Mouse (Mus musculus): Measurements from ENCODE around the gene B830017H08Rik. TPM values are rescaled to one million over a fixed set of nuclear protein-coding genes. Genes with fewer than 3 reads are reported as not detected.

B830017H08Rik gene
- polyA plus RNA-seq, 1 experiment from 2014 or later, result 0.27 TPM

DNA sequence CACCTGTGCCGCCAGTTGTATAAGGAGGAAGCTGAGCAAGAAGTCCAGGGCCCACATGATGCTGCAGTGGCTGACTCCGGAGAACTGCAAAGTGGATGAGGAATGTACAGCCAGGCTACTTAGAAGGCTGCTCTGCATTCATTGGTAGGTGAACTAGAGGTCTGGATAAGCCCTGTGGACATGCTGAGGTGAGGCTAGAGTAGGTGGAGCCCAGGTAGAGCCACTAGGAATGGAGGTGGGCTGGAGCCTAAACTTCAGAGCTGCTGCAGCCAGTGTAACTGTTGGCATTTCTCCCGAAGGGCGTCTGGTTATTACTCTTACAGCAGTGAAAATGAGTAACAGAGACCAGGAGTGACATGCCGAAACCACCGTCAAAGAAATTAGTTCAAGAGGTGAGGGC lies 5.1 kb downstream of the B830017H08Rik start, which contains the start of gene Car15:
Car15 (minus strand) TSS at position 314 of the 400 bp plus-strand sequence.
- WGBS, result 87% methylated on average over 6 of the region's 6 CpGs
- Histone ChIP-seq H3K4me1 (peaks cover 11% of the 10 kb centered on the region), H3K4me2 (no peak within 1 kb of the TSS), H3K4me3 (no peak within 1 kb of the TSS), H3K27me3 (peaks cover 47% of the 10 kb centered on the region), H3K36me3 (ENCODE audit: poor library complexity, severe bottlenecking) (peaks cover 39% of the 10 kb centered on the region), H3K9ac (no peak within 1 kb of the TSS), H3K9me3 (replicated peaks) (no peaks in the 10 kb centered on the region), H3K27ac (no peak within 1 kb of the TSS)
- no peak for ATAC-seq

DNA sequence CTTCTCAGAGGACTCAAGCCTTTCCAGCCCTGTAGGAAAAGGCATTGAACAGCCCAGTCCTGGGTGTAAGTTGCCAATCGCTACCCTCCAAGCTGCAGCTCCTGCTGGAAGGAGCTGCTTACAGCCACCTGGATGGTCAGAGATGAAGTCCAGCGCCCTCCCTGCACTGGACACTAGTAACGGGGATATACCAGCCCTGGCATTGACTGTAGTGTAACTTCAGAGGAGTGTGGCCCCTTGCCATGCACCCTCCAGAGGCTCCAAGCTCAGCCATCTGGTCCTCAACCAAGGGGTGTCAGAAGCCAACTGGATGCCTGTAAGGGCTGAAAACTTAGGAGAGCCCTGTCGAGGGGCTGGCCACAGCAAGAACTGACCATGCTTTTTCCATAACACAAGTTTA lies 7.1 kb downstream of the B830017H08Rik start:
- WGBS, result 89% methylated on average over 4 of the region's 4 CpGs
- Histone ChIP-seq H3K4me1 (no peaks in the 10 kb centered on the region), H3K27me3 (peaks cover 27% of the 10 kb centered on the region), H3K9me3 (replicated peaks) (no peaks in the 10 kb centered on the region), H3K9ac (no peak overlapping the region), H3K36me3 (ENCODE audit: poor library complexity, severe bottlenecking) (peaks cover 58% of the 10 kb centered on the region), H3K4me2 (no peak overlapping the region), H3K27ac (no peak overlapping the region), H3K4me3 (no peak overlapping the region)
- no peak for ATAC-seq

DNA sequence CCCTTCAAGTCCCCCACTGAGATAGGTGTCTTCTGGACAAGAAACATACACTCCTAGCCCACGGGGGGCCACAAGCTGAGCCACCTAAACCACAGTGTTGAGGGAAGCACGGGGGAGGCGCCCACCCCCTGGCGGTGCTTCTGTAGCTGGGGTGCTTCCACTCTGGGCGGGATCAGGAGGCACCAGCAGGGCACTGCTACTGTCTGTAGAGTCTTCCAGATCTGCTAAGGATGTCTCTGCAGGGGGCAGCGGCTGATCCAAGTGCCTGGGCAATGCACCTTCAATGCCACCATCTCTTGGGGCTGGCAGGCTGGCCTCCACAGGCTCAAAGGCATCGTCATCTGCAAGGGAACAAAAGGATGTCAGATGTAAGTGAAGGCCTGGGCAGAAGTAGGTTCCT lies 9.5 kb downstream of the B830017H08Rik start:
- H3K4me1 ChIP-seq, result no peaks in the 10 kb centered on the region
- peaks cover 83% of the 10 kb centered on the region for H3K36me3 ChIP-seq (ENCODE audit: poor library complexity, severe bottlenecking)
- H3K27ac ChIP-seq, result no peak overlapping the region
- peaks cover 3% of the 10 kb centered on the region for H3K27me3 ChIP-seq
- H3K9ac ChIP-seq, result no peak overlapping the region
- ATAC-seq, result no peak
- H3K9me3 ChIP-seq (replicated peaks), result no peaks in the 10 kb centered on the region
- WGBS, result 94% methylated on average over 7 of the region's 7 CpGs
- no peak overlapping the region for H3K4me3 ChIP-seq
- H3K4me2 ChIP-seq, result no peak overlapping the region

DNA sequence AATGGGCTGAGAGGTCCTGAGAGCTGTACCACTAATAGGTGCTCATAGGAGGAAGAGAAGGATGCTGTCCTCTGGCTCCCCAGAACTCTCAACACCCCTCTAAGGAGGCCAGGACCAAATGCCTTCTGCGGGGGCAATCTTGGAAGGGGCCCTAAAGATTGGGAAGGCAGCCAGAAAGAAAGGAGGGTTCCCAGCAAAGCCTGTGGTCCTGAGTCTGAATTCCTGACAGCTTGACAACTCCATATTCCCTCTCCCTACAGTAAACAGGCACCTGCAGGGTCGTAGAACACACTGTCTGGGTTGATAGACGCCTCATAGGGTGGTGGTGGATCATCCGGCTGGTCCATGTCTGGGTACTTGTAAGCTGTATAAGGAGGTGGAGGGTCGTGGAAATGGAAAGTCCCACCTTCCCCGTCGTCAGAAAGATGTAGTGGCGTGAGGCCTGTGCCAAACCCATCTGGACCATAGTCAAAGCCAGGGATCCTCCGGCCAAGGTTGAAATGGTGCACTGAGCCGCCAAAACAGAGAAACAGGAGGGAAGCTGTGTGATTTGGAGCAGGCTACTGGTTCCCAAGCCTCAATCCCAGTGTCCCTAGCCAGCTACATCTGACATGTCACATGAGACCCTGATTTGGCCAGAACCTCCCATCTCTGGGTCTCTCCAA lies 10.9 kb downstream of the B830017H08Rik start:
- H3K9ac ChIP-seq, result no peak overlapping the region
- H3K9me3 ChIP-seq (replicated peaks), result no peaks in the 10 kb centered on the region
- H3K4me1 ChIP-seq, result no peaks in the 10 kb centered on the region
- 90% methylated on average over 10 of the region's 10 CpGs for WGBS
- H3K27me3 ChIP-seq, result no peaks in the 10 kb centered on the region
- H3K4me3 ChIP-seq, result no peak overlapping the region
- H3K27ac ChIP-seq, result no peak overlapping the region
- peaks cover 90% of the 10 kb centered on the region for H3K36me3 ChIP-seq (ENCODE audit: poor library complexity, severe bottlenecking)
- ATAC-seq, result no peak
- no peak overlapping the region for H3K4me2 ChIP-seq

DNA sequence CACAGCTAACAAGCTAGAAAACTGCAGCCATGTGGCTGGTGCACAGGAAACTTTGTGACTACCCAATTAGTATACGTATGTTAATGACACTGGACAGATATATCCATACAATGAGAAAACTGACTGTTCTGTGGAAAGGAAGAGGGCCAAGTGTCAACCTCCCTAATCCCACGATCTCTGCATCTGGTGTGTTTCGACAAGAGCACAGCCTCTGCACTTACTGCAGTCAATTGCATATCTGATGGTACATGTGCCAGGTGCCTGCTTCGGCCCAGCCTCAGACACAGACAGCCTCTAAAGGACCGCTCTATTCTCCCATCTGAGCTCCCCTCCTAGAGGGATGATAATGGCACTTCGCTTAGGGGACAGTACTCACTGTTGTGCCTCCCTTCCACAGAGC lies 15.5 kb downstream of the B830017H08Rik start:
- Histone ChIP-seq H3K36me3 (ENCODE audit: poor library complexity, severe bottlenecking) (peaks cover 93% of the 10 kb centered on the region), H3K27me3 (no peaks in the 10 kb centered on the region)
- ATAC-seq, result no peak

DNA sequence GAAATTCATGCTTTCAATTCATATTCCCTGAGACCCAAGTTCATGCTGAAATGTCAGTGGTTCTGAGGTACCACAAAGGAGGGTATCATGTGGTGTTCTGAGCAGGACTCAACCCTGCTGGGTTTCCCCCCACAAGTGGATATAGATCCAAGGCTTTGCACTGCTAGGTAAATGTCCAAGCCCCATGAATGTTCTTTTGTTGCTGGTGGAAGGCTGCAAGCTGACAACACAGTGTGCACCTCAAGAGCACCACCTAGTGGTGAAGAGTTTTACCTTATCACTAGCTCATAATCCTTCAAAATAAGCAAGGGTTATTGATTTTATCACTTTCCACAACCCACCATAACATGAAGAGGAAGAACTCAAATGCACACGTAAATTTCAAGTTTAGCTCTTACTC lies 16.0 kb downstream of the B830017H08Rik start:
- peaks cover 92% of the 10 kb centered on the region for H3K36me3 ChIP-seq (ENCODE audit: poor library complexity, severe bottlenecking)
- no peak overlapping the region for H3K4me3 ChIP-seq
- H3K9ac ChIP-seq, result 0 out of 2 replicates have a peak overlapping the region, but pooled peaks have one; percentile 12
- H3K4me2 ChIP-seq, result no peak overlapping the region
- H3K27me3 ChIP-seq, result no peaks in the 10 kb centered on the region
- H3K27ac ChIP-seq, result peak overlapping the region; percentile 45
- H3K9me3 ChIP-seq (replicated peaks), result no peaks in the 10 kb centered on the region
- 20% methylated on average over 1 of the region's 1 CpGs for WGBS
- H3K4me1 ChIP-seq, result no peaks in the 10 kb centered on the region
- 0 out of 2 replicates have a peak, but pooled peaks have one; percentile 55 for ATAC-seq

More for the DNA sequence above, 15.5 kb downstream of the B830017H08Rik start:
- Histone ChIP-seq H3K4me2 (no peak overlapping the region), H3K9me3 (replicated peaks) (no peaks in the 10 kb centered on the region), H3K27ac (peak overlapping the region; percentile 45), H3K4me3 (no peak overlapping the region), H3K9ac (0 out of 2 replicates have a peak overlapping the region, but pooled peaks have one; percentile 12), H3K4me1 (no peaks in the 10 kb centered on the region)
- 98% methylated on average over 6 of the region's 6 CpGs for WGBS

DNA sequence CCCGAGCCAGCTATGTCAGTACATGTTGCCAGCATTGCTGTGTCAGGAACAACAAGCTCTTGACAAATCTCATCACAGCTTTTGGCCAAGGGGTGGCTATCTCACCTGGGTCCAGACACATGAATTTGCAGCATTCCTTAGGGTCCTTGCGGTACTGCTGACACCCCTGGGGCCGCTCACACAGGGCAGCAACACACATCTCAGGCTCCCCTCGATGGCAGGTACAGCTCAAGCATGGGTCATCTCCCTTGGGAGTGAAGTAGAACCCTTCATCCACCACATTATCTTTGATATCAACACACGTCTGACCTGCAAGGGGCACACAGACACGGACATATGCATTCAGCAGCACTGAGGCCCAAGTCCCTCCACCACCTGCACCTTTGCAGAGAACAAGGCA lies 16.6 kb downstream of the B830017H08Rik start:
- H3K27me3 ChIP-seq, result no peaks in the 10 kb centered on the region
- H3K27ac ChIP-seq, result no peak overlapping the region
- no peak overlapping the region for H3K9ac ChIP-seq
- no peaks in the 10 kb centered on the region for H3K9me3 ChIP-seq (replicated peaks)
- WGBS, result 91% methylated on average over 6 of the region's 6 CpGs
- no peak overlapping the region for H3K4me2 ChIP-seq
- peaks cover 92% of the 10 kb centered on the region for H3K36me3 ChIP-seq (ENCODE audit: poor library complexity, severe bottlenecking)
- ATAC-seq, result no peak
- no peak overlapping the region for H3K4me3 ChIP-seq
- no peaks in the 10 kb centered on the region for H3K4me1 ChIP-seq

DNA sequence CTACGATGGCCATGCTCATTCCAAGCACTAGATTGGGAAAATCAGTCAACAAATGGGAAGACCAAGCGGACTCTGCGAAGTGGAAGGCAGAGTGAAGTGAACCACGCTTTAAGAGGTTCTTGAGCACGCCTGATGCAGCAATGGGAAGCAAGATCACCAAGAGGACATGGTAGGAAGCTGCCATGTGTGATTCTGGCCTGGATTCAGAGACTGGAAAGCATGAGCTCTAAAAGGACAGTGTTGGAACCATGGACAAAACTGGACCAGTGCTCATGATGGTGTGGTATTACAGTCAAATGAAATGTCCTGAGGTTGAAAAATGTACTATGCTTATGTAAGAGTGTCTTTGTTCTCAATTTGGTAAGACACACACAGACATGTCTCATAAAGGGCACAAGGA lies 18.4 kb downstream of the B830017H08Rik start:
- Histone ChIP-seq H3K27ac (no peak overlapping the region), H3K9me3 (replicated peaks) (no peaks in the 10 kb centered on the region), H3K27me3 (no peaks in the 10 kb centered on the region), H3K4me3 (no peak overlapping the region), H3K4me1 (no peaks in the 10 kb centered on the region), H3K36me3 (ENCODE audit: poor library complexity, severe bottlenecking) (peaks cover 89% of the 10 kb centered on the region), H3K9ac (no peak overlapping the region), H3K4me2 (no peak overlapping the region)
- ATAC-seq, result no peak
- 97% methylated on average over 5 of the region's 5 CpGs for WGBS

DNA sequence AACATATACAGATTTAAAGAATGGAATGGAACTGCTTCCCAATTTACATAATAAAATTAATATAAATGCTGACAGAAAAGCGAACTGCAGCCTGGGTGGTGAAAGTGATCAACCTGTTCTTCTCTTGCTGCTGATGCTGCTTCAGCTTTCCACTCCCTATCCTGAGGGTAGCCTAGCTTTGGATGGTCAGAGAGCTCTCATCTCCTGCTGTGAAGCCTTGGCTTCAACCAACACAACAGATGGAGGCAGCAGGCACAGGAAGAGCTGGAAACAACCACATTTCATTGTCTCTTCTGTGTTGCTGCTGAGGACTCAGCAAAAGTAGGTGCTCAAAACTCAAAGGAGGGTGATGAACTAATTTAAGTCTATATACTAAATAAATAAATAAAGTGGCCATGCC lies 18.9 kb downstream of the B830017H08Rik start:
- no peaks in the 10 kb centered on the region for H3K27me3 ChIP-seq
- H3K9me3 ChIP-seq (replicated peaks), result no peaks in the 10 kb centered on the region
- no peak for ATAC-seq
- no peak overlapping the region for H3K4me3 ChIP-seq
- H3K36me3 ChIP-seq (ENCODE audit: poor library complexity, severe bottlenecking), result peaks cover 89% of the 10 kb centered on the region
- no peak overlapping the region for H3K9ac ChIP-seq
- no peak overlapping the region for H3K27ac ChIP-seq
- H3K4me1 ChIP-seq, result no peaks in the 10 kb centered on the region
- WGBS, result 95% methylated on average over 1 of the region's 1 CpGs
- H3K4me2 ChIP-seq, result no peak overlapping the region

DNA sequence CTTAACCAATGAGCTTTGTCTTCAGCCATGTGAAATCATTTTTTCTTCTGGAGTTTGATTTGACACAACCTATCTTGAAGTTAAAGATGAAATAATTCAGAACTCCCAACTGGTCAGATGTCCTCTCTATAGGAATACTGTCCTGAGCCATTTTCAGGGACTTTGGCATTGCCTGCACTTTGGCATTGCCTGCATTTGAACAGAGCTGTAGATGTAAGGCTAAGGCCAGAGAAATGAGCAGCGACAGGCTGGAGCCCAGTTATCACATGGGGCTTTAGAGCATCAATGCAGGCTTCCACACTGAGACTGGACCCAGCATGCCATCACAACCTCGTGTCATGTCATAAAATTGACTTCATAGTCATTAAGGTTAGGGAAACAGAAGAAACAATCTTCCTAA lies 20.3 kb downstream of the B830017H08Rik start:
- Histone ChIP-seq H3K9ac (no peak overlapping the region), H3K4me1 (no peaks in the 10 kb centered on the region), H3K9me3 (replicated peaks) (no peaks in the 10 kb centered on the region), H3K4me2 (no peak overlapping the region), H3K27me3 (no peaks in the 10 kb centered on the region), H3K27ac (no peak overlapping the region), H3K4me3 (no peak overlapping the region), H3K36me3 (ENCODE audit: poor library complexity, severe bottlenecking) (peaks cover 90% of the 10 kb centered on the region)
- no peak for ATAC-seq
- 86% methylated on average over 2 of the region's 2 CpGs for WGBS

DNA sequence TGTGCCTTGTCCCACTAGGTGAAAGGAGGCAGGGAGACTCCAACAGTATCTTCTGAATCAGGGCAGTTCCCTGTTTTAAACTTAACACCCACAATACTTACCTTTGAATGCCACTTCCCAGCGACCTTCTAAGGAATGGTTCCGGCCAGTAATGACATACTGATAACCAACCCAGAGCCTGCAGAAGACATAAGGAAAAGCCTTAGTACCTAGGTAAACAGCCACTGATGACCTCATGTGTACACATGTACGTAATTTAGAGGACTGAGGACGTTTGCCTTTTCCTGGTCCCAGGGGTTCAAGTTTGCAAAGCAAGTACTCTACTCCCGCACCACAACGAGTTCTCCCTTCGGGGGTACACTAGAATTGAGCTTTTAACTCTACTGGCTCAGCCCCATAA lies 24.2 kb downstream of the B830017H08Rik start:
- H3K4me1 ChIP-seq, result no peaks in the 10 kb centered on the region
- H3K9ac ChIP-seq, result no peak overlapping the region
- no peak overlapping the region for H3K4me2 ChIP-seq
- 92% methylated on average over 7 of the region's 7 CpGs for WGBS
- no peak overlapping the region for H3K4me3 ChIP-seq
- H3K36me3 ChIP-seq (ENCODE audit: poor library complexity, severe bottlenecking), result peaks cover 89% of the 10 kb centered on the region
- H3K27me3 ChIP-seq, result no peaks in the 10 kb centered on the region
- ATAC-seq, result no peak
- no peak overlapping the region for H3K27ac ChIP-seq
- no peaks in the 10 kb centered on the region for H3K9me3 ChIP-seq (replicated peaks)

DNA sequence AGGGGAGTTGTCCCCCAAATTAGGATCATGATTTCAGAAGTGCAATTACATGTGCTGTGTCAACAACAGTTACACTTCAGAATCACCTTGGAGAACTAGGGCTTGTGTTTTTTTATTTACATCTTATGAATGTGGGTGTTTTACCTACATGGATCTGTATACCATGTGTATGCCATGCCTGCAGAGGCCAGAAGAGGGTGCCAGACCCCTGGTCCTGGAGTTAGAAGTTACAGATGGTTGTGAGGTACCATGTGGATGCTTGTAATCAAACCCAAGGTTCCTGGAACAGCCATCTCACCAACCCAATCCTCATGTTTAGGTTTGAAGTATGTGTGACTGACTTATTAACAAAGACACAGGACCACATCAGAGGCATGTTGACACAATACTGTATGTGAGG lies 25.7 kb downstream of the B830017H08Rik start:
- H3K27ac ChIP-seq, result no peak overlapping the region
- peaks cover 84% of the 10 kb centered on the region for H3K36me3 ChIP-seq (ENCODE audit: poor library complexity, severe bottlenecking)
- ATAC-seq, result no peak; the same call in 1 of the 2 replicates

DNA sequence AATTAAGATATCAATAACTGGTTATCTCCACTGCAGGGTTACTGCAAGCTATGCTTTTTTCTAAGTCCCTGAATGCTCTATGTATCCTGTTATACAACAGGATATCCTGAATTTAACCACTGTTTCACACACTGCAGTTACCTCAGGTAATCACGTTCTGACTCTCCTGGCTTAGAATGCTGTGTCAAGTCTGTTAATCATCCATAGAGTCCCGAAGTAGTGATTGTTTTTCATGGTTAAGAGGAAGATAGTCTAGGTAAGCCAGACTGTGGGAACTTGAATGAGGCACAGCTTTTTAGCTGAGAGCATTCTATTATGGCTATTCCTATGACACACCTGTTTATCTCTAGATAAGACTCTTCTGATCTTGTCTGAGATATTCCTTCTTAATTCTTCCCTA lies 32.4 kb downstream of the B830017H08Rik start:
- 89% methylated on average over 2 of the region's 2 CpGs for WGBS
- no peak overlapping the region for H3K27ac ChIP-seq
- H3K9ac ChIP-seq, result no peak overlapping the region
- H3K27me3 ChIP-seq, result no peaks in the 10 kb centered on the region
- no peaks in the 10 kb centered on the region for H3K4me1 ChIP-seq
- H3K36me3 ChIP-seq (ENCODE audit: poor library complexity, severe bottlenecking), result peaks cover 64% of the 10 kb centered on the region
- no peak overlapping the region for H3K4me3 ChIP-seq
- no peak for ATAC-seq
- H3K9me3 ChIP-seq (replicated peaks), result no peaks in the 10 kb centered on the region
- H3K4me2 ChIP-seq, result no peak overlapping the region

More for the DNA sequence above, 25.7 kb downstream of the B830017H08Rik start:
- Histone ChIP-seq H3K9me3 (replicated peaks) (no peaks in the 10 kb centered on the region), H3K27me3 (no peaks in the 10 kb centered on the region), H3K4me3 (no peak overlapping the region), H3K4me1 (no peaks in the 10 kb centered on the region), H3K4me2 (no peak overlapping the region), H3K9ac (no peak overlapping the region)
